Mouse (Mus musculus) frontal cortex, adult 2 months (tissue): ENCODE results near the gene Usp7. TPM values are rescaled to one million over a fixed set of nuclear protein-coding genes. Genes with fewer than 3 reads are reported as not detected.

Experiments
- DNase-seq, 2 experiments: peaks; one replicate each; pipeline ENCODE4 v3.0.0; 2022; ENCODE audit warnings: low spot score in 1 of 2; ENCODE audit errors: extremely low spot score in 1 of 2
- polyA plus RNA-seq: library from polyadenylated mRNA; depleted of rRNA; stranded (reverse); fragments of >200 nt; gene quantifications from 2 replicates; pipeline ENCODE4 v1.2.3, GENCODE M21; 2012; rRNA removed

Usp7 gene
- polyA plus RNA-seq = 110 and 118 TPM in 2 replicates

DNA sequence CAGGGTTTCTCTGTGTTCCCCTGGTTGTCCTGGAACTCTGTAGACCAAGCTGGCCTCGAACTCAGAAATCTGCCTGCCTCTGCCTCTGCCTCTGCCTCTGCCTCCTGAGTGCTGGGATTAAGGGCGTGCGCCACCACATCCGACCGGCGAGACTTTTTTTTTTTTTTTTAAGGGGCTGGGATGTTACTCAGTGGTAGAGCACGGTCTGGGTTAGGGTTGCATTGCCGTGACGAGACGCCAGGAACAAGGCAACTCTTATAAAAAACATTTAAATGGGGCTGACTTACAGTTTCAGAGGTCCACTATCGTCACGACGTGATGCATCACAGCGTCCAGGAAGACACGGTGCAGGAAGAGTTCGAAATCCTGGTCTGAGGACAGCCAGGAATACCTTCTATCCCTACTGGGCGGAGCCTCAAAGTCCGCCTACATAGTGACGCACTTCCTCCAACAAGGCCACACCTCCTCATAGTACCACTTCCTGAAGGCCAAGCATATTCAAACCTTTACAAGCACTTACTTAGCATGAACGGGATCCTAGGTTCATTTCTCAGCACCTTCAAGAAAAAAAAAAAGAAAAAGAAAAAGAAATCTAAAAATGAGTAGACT, at the start of gene Usp7:
Usp7 (minus strand) TSS at position 360 of the 609 bp plus-strand sequence.
- no peak for DNase-seq

GRCm38 (mm10) chr16:8840557-8840956, 48.4 kb upstream of the Usp7 start:
- no peak for DNase-seq

DNA sequence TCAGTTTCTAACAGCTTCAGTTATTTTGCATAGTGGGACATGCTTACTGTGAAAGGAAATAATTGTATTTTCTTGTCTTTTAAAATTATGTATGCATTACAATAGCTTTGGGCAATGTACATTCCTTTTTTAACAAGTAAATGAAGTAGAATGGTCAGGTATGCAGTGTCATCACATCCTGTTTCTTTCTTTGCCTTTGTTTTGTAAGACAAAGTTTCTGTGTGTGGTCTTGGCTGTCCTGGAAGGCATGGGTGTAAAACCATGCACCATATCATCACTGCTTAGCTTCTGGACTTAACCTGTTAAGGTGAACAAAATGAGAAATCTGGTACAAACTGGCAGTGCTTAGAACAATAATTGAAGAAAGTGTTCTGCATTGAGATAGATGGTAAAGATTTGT, 46.8 kb upstream of the Usp7 start:
- DNase-seq = no peak

- DNase-seq = no peak
Measured at GRCm38 (mm10) chr16:8837595-8837994, 45.5 kb upstream of the Usp7 start.

DNA sequence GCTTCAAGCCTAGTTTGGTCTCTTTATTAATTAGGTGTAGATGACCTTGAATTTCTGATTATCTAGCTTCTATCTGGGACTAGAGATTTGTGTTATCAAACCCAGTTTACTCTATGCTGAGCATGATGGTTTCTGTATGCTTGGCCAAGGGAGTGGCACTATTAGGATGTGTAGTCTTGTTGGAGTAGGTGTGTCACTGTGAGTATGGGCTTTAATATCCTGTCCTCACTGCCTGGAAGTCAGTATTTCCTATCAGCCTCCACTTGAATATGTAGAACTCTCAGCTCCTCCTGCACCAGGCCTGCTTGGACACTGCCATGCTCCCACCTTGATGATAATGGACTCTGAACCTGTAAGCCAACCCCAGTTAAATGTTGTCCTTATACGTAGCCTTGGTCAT, 44.8 kb upstream of the Usp7 start:
- DNase-seq = no peak

DNA sequence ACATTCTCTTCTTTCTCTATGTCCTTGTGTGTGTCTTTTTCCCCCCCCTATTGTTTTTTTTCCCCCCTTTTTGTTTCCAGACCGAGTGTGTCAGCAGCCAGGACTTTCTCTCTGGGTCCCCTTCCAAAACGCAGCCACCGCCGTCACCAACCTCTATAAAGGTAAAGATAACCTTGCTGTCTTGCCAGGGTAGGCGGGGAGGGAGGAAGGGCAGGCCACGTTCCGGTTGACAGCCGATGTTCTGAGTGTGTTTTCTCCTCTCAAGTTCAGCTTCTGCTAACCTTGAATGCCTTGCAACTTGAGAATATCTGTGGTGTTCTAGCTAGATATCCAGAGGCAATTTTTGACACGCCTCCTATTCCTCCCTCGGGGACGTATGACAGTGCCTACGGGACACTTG, 39.1 kb upstream of the Usp7 start:
- DNase-seq = no peak

GRCm38 (mm10) chr16:8830431-8831211, 38.5 kb upstream of the Usp7 start:
- DNase-seq = peak in 1 of 2 experiments; percentile 57

DNA sequence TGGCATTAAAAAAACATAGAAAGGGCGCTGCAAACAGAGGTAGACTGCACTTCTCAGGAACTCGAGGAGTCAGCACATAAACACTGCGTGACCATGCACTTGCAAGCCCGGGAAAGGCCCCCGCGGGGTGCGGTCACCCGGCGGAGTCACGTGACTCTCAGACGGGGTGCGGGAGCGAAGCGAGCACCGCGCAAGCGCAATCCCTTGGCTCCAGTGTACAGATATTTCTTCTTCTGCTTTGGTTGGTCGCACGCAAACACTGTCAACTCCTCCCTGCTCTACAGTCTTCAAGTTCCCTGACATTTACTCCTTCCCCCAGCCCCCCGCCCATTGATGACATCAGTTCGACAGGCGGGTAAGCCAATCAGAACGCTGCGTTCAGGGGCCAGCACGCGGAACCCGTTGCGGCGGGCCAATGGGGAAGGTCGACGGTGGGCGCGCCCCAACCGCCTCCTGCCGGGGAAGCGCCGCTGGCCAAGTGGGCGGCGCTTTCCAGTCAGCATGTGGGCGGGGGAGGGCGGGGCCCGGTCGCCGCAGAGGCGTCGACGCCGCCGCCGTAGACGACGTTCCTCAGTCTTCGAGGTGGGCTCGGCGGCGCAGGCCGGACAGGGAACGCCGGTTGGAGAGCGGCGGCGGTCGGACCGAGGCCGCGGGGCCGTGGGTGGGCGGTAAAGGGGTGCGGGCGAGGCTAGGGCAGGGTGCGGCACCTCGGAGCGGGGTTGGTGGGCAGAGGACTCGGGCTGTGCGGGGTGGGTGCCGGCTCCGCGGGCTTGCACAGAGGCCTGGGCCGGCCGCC, 37.7 kb upstream of the Usp7 start, which contains the start of gene 1810013L24Rik:
1810013L24Rik (plus strand) TSS at position 537 of the 796 bp plus-strand sequence.
- peak; percentile 97 to 98 for DNase-seq

GRCm38 (mm10) chr16:8828636-8829563, 36.8 kb upstream of the Usp7 start:
- no peak for DNase-seq

GRCm38 (mm10) chr16:8827366-8827765, 35.3 kb upstream of the Usp7 start:
- no peak for DNase-seq

GRCm38 (mm10) chr16:8823661-8824060, 31.6 kb upstream of the Usp7 start:
- DNase-seq = no peak

- no peak for DNase-seq
Measured at GRCm38 (mm10) chr16:8822586-8822985, 30.5 kb upstream of the Usp7 start.

DNA sequence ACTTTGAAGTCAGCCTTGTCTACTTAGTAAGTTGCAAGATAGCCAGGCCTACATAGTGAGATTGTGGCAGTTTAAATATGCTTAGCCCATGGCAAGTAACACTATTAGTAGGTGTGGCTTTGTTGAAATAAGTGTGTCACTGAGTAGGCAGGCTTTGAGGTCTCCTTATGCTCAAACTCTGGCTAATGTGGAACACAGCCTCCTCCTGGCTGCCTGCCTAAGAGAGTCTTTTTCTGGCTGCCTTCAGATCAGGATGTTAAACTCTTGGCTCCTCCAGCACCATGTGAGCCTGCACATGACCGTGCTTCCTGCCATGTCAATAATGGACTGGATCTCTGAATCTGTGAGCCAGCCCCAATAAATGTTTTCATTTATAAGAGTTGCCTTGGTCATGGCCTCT, 29.3 kb upstream of the Usp7 start:
- peak; percentile 61 to 80 for DNase-seq

GRCm38 (mm10) chr16:8817872-8818271, 25.8 kb upstream of the Usp7 start:
- no peak for DNase-seq

DNA sequence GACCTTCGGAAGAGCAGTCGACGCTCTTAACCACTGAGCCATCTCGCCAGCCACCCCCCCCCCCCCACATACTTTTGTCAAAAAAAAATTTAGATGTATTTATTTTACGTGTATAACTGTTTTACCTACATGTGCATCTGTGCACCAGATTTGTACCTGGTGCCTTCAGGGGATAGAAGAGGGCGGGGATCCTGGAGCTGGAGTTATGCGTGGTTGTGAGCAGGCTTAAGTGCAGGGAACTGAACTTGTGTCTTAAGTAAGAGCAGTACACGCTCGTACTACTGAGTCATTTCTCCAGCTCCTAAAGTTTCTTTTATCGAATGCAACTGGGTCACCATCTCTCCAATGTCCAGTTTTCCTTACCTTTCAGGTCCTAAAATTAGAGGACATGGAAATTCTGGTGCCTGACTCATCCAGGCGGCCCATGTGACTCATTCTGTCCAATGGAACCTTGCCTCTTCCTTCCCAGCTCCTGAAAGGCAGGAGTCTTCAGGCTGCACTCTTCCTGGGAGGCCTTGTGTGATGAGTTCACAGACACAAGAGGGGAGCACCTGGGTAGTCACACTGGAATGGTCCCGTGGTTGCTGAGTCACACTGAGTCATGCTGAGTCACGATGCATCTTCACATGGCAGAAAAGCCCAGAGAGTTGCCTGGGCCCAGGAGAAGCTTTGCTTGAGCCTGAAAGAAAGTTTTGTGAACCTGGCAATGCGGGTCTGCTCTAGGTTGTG, 18.5 kb upstream of the Usp7 start:
- DNase-seq = peak; percentile 18 to 55

DNA sequence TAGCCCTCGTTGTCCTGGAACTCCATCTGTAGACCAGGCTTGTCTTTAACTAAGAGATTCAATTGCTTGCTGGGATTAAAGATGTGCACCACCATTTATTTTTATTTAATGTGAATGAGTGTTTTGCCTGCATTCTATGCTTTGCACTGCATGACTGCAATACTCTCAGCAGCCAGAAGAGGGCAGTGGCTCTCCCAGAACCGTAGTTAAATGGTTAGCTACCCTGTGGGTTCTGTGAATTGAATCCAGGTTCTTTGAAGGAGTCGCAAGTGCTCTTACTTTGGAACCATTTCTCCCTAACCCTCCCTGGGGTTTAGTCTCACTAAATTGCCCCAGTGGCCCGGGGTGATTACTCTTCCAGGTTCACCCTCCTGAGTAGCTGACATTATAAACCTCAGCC, 14.6 kb upstream of the Usp7 start:
- DNase-seq = no peak

DNA sequence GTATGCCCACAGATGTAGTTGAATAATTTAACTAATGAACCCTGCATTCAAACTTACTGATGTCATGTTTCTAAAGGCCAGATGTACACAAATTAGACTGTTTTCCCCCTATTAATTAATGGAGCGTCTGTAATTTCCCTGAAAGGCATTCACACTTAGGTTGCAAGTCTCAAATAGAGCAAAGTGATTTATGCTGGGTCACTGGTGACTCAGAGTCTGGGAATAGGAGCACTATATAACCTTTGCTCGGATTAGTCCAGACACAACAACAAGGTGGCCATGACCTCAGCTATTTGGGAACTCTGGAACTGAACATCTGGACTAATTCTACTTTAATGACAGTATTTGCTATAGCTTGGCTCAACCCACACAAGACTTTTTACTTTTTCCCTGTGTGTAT, 3.8 kb upstream of the Usp7 start:
- no peak for DNase-seq

DNA sequence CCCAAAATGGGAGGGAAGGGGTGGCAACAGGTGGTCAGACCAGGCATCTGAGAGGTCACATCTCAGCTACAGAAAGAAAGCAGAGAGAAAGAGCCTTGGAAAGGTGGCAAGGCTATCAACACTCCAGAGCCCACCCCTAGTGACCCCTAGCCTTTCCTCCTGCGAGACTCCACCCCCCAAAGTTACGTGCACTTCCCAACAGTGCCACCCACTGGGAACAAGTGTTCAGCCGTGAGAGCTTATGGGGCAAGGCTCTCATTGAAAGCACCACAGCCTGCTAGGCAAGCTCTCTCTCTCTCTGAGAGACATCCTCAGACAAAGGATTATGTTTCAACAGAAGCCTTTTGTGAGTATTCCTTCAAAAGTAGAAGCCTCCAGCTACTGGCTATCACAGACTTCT, 2.8 kb upstream of the Usp7 start:
- DNase-seq = no peak

DNA sequence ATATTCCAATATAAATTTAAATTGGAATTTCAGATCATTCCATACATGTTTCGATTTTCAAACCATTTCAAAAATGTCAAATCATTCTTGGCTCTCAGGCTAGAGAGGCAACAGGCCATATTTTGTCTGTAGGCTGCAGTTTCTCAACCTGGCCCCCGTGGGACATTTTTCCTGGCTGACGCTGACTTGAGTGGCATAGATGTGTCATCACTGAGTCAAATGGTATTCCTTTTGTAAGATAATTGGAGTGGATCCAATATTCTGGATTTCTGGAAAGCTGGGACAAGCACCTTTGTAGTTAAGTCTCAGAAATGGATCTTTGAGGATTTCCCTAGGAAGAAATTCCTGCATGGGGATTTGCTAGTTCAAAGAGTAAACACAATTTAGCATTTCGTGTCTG, 1.2 kb downstream of the Usp7 start:
- no peak for DNase-seq

GRCm38 (mm10) chr16:8784753-8785152, 7.4 kb downstream of the Usp7 start:
- no peak for DNase-seq
